Mouse (Mus musculus) E14TG2a.4 (cell line): Measurements from ENCODE around the gene Vmn2r19.

Experiments used
- CTCF ChIP-seq: conservative IDR thresholded peaks from 2 replicates; pipeline ENCODE4 v1.5.1; 2014; ENCODE audit warnings: low read length
- POU5F1 ChIP-seq: IDR thresholded peaks from 2 replicates; pipeline ENCODE4 v1.6.1; 2014; ENCODE audit warnings: low read length, borderline replicate concordance

GRCm38 (mm10) chr6:123279443-123279842, 28.7 kb upstream of the Vmn2r19 start:
- TF ChIP-seq CTCF, result no peak
- TF ChIP-seq POU5F1, result no peak
